Mouse (Mus musculus): ENCODE data around the gene Dcp1b. TPM values are rescaled to one million over a fixed set of nuclear protein-coding genes. Genes with fewer than 3 reads are reported as not detected.

Gene Dcp1b
- polyA plus RNA-seq, 1 experiment: not detected

DNA sequence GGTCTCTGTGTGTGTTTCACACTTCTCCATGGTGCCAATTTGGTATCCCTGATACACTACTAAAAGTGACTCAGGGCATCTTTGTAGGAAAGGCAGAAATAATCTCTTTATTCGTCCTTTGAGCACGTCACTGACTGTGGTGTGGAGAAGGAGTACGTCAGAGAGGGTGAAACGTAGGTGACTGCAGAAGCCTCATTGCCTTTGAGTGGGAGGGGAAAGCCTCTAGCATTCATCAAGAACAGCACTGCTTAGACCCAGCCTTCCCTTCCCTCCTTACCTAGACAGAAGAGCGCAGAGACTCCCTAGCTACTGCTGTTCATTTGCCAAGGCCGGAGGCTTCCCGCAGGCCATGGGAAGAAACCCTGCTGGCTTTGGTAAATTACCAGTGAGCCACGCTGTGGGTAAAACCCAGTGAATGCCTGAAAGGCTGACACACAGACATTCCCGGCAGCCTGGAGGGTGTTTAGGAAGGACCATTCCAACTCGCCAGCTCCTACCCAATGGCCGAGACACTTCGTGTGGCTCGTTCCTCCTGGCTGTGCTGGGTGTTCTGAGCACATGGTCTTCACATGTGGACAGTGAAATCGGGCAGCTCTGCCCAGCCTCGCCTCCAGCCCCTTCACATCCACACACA, 44.3 kb downstream of the Dcp1b start:
- 45% methylated on average over 15 of the region's 15 CpGs for WGBS
- TF ChIP-seq POLR2A (IDR thresholded peaks at IDR 0.05; ENCODE audit: insufficient read depth, low read depth, low read length) (no peak), CTCF (IDR thresholded peaks at IDR 0.05; ENCODE audit: insufficient read depth, low read depth, low read length) (no peak)
- H3K4me3 ChIP-seq (ENCODE audit: insufficient read depth, low read depth, low read length): no peak overlapping the region
- H3K27ac ChIP-seq (ENCODE audit: insufficient read depth, low read depth, low read length): peak overlapping the region; percentile 88
- H3K4me1 ChIP-seq (ENCODE audit: control insufficient read depth, insufficient read depth, low read length): peaks cover 44% of the 10 kb centered on the region

GRCm38 (mm10) chr6:119220297-119220696, 45.2 kb downstream of the Dcp1b start:
- TF ChIP-seq CTCF (IDR thresholded peaks at IDR 0.05; ENCODE audit: insufficient read depth, low read depth, low read length) (no peak), POLR2A (IDR thresholded peaks at IDR 0.05; ENCODE audit: insufficient read depth, low read depth, low read length) (no peak)
- H3K27ac ChIP-seq (ENCODE audit: insufficient read depth, low read depth, low read length): 0 out of 2 replicates have a peak overlapping the region, but pooled peaks have one; percentile 44
- no peak overlapping the region for H3K4me3 ChIP-seq (ENCODE audit: insufficient read depth, low read depth, low read length)

GRCm38 (mm10) chr6:119224451-119225195, 49.6 kb downstream of the Dcp1b start:
- Histone ChIP-seq H3K4me3 (ENCODE audit: insufficient read depth, low read depth, low read length) (no peak overlapping the region), H3K27ac (ENCODE audit: insufficient read depth, low read depth, low read length) (peak overlapping the region; percentile 30), H3K4me1 (ENCODE audit: control insufficient read depth, insufficient read depth, low read length) (peaks cover 54% of the 10 kb centered on the region)
- TF ChIP-seq POLR2A (IDR thresholded peaks at IDR 0.05; ENCODE audit: insufficient read depth, low read depth, low read length) (no peak), CTCF (IDR thresholded peaks at IDR 0.05; ENCODE audit: insufficient read depth, low read depth, low read length) (no peak)
- WGBS: 15% methylated on average over 13 of the region's 13 CpGs

More at GRCm38 (mm10) chr6:119220297-119220696, 45.2 kb downstream of the Dcp1b start:
- WGBS: 17% methylated on average over 10 of the region's 10 CpGs
- H3K4me1 ChIP-seq (ENCODE audit: control insufficient read depth, insufficient read depth, low read length): peaks cover 45% of the 10 kb centered on the region

GRCm38 (mm10) chr6:119225226-119225625, 50.2 kb downstream of the Dcp1b start:
- peaks cover 55% of the 10 kb centered on the region for H3K4me1 ChIP-seq (ENCODE audit: control insufficient read depth, insufficient read depth, low read length)

DNA sequence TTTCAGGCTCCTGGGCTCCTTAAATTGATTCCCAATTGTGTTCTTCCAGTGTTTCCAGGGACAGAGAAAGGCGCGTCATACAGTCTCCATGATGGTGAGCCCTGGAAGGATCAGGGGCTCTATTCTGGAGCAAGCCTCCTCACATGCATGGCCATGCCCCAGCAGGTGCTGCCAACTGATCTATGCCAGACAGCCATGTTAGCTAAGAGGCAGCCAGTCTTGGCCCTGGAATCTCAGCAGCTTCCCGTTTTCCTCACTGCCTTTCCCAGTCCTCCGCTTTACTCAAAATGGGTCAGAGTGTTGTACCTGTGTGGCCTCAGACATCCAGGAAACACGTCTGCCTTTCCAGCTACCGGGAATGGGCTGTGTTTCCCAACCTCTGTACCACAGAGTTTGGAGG, 50.7 kb downstream of the Dcp1b start:
- WGBS: 86% methylated on average over 6 of the region's 6 CpGs
- no peak for TF ChIP-seq POLR2A (IDR thresholded peaks at IDR 0.05; ENCODE audit: insufficient read depth, low read depth, low read length)
- TF ChIP-seq CTCF (IDR thresholded peaks at IDR 0.05; ENCODE audit: insufficient read depth, low read depth, low read length): no peak

More at GRCm38 (mm10) chr6:119225226-119225625, 50.2 kb downstream of the Dcp1b start:
- no peak for TF ChIP-seq POLR2A (IDR thresholded peaks at IDR 0.05; ENCODE audit: insufficient read depth, low read depth, low read length)
- no peak for TF ChIP-seq CTCF (IDR thresholded peaks at IDR 0.05; ENCODE audit: insufficient read depth, low read depth, low read length)
- Histone ChIP-seq H3K4me3 (ENCODE audit: insufficient read depth, low read depth, low read length) (no peak overlapping the region), H3K27ac (ENCODE audit: insufficient read depth, low read depth, low read length) (peak overlapping the region; percentile 30; the same call in 1 of the 2 replicates)
- 54% methylated on average over 12 of the region's 12 CpGs for WGBS

DNA sequence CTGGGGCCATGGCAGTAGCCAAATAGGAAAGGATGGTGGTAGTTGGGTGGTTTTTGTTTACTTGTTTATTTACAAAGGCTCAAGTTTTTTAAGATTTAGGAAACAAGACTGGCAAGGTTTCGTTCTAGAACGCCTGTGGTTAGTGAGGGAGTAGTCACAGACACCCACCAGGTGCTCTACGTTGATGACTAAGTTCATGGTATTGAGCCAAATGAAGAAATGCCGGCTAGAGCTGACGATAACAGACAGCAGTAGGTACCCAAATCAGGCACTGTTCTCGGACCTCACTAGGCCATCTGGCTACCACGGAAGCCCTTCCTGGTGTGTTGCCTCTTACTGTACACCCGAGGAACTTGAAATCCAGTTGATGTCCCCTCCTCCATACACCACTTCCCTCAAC, 51.9 kb downstream of the Dcp1b start:
- Histone ChIP-seq H3K27ac (ENCODE audit: insufficient read depth, low read depth, low read length) (no peak overlapping the region), H3K4me3 (ENCODE audit: insufficient read depth, low read depth, low read length) (no peak overlapping the region), H3K4me1 (ENCODE audit: control insufficient read depth, insufficient read depth, low read length) (peaks cover 48% of the 10 kb centered on the region)
- WGBS: 85% methylated on average over 8 of the region's 8 CpGs
- no peak for TF ChIP-seq POLR2A (IDR thresholded peaks at IDR 0.05; ENCODE audit: insufficient read depth, low read depth, low read length)
- TF ChIP-seq CTCF (IDR thresholded peaks at IDR 0.05; ENCODE audit: insufficient read depth, low read depth, low read length): no peak

More for the DNA sequence above, 50.7 kb downstream of the Dcp1b start:
- Histone ChIP-seq H3K27ac (ENCODE audit: insufficient read depth, low read depth, low read length) (no peak overlapping the region), H3K4me3 (ENCODE audit: insufficient read depth, low read depth, low read length) (no peak overlapping the region), H3K4me1 (ENCODE audit: control insufficient read depth, insufficient read depth, low read length) (peaks cover 52% of the 10 kb centered on the region)

- 44% methylated on average over 11 of the region's 11 CpGs for WGBS
- no peak overlapping the region for H3K4me3 ChIP-seq (ENCODE audit: insufficient read depth, low read depth, low read length)
- TF ChIP-seq CTCF (IDR thresholded peaks at IDR 0.05; ENCODE audit: insufficient read depth, low read depth, low read length) (no peak), POLR2A (IDR thresholded peaks at IDR 0.05; ENCODE audit: insufficient read depth, low read depth, low read length) (no peak)
- H3K27ac ChIP-seq (ENCODE audit: insufficient read depth, low read depth, low read length): peak overlapping the region; percentile 88
- H3K4me1 ChIP-seq (ENCODE audit: control insufficient read depth, insufficient read depth, low read length): peaks cover 46% of the 10 kb centered on the region
Observed at GRCm38 (mm10) chr6:119228861-119229603, 54.0 kb downstream of the Dcp1b start.

DNA sequence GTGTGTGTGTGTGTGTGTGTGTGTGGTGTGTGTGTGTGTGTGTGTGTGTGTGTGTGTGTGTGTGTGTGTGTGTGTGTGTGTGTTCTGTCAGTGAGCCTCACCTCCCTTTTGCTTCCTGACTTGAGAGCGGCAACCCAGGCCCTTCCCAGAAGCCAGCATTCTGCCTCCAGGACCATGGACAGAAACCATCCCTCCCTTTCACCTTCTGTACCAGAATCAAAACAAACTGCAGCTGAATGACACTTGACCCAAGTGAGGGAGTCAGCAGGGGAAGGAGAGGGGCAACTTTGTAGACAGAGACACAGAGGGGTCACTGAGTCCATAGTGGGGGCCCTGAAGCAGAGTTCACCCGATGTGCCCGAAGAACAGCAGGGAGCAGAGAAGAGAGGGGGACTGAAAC, 58.0 kb downstream of the Dcp1b start:
- WGBS: 75% methylated on average over 3 of the region's 3 CpGs
- TF ChIP-seq CTCF (IDR thresholded peaks at IDR 0.05; ENCODE audit: insufficient read depth, low read depth, low read length): no peak
- peaks cover 33% of the 10 kb centered on the region for H3K4me1 ChIP-seq (ENCODE audit: control insufficient read depth, insufficient read depth, low read length)
- no peak overlapping the region for H3K27ac ChIP-seq (ENCODE audit: insufficient read depth, low read depth, low read length)
- no peak overlapping the region for H3K4me3 ChIP-seq (ENCODE audit: insufficient read depth, low read depth, low read length)

GRCm38 (mm10) chr6:119235441-119235840, 60.4 kb downstream of the Dcp1b start:
- WGBS: 91% methylated on average over 5 of the region's 5 CpGs
- no peak for TF ChIP-seq POLR2A (IDR thresholded peaks at IDR 0.05; ENCODE audit: insufficient read depth, low read depth, low read length)
- no peak for TF ChIP-seq CTCF (IDR thresholded peaks at IDR 0.05; ENCODE audit: insufficient read depth, low read depth, low read length)
- Histone ChIP-seq H3K27ac (ENCODE audit: insufficient read depth, low read depth, low read length) (no peak overlapping the region), H3K4me1 (ENCODE audit: control insufficient read depth, insufficient read depth, low read length) (peaks cover 21% of the 10 kb centered on the region), H3K4me3 (ENCODE audit: insufficient read depth, low read depth, low read length) (no peak overlapping the region)

Data from olfactory bulb, adult 2 months (tissue).